Mouse (Mus musculus) heart, adult 2 months (tissue): ENCODE results near the gene Adgrl4. TPM values are rescaled to one million over a fixed set of nuclear protein-coding genes. Genes with fewer than 3 reads are reported as not detected.

Source experiments
- DNase-seq, 2 experiments: peaks; one replicate each; pipeline ENCODE4 v3.0.0; 2021
- H3K27ac ChIP-seq: fragments of 200-600 bp; 2 replicates; pipeline ENCODE4 v1.8.1; 2022
- H3K27me3 ChIP-seq: fragments of 200-500 bp; 2 replicates; pipeline ENCODE4 v1.6.1; 2012; ENCODE audit warnings: mild to moderate bottlenecking, low read length, inconsistent platforms, mixed read lengths; ENCODE audit not compliant: control insufficient read depth, insufficient read depth
- H3K36me3 ChIP-seq: fragments of 200-500 bp; 2 replicates; pipeline ENCODE4 v1.6.1; 2012; ENCODE audit warnings: low read length, inconsistent platforms; ENCODE audit not compliant: control insufficient read depth, insufficient read depth
- H3K4me1 ChIP-seq: fragments of 200-500 bp; 2 replicates; pipeline ENCODE4 v1.6.1; 2011; ENCODE audit warnings: low read length; ENCODE audit not compliant: control insufficient read depth, insufficient read depth
- H3K4me3 ChIP-seq: fragments of 200-600 bp; 2 replicates; pipeline ENCODE4 v1.8.1; 2022
- H3K79me2 ChIP-seq: fragments of 200-500 bp; replicated peaks from 2 replicates; pipeline ENCODE4 v1.6.1; 2012; ENCODE audit warnings: mild to moderate bottlenecking, inconsistent platforms, low read length, moderate library complexity, mixed read lengths; ENCODE audit not compliant: control insufficient read depth, insufficient read depth
- H3K9ac ChIP-seq: fragments of 200-500 bp; 2 replicates; pipeline ENCODE4 v1.6.1; 2012; ENCODE audit warnings: low read depth, mild to moderate bottlenecking, control low read depth, inconsistent platforms, low read length, mixed read lengths
- CTCF ChIP-seq: fragments of 200-600 bp; IDR thresholded peaks from 2 replicates; pipeline ENCODE4 v1.8.1; 2022; ENCODE audit warnings: antibody characterized with exemption, mild to moderate bottlenecking, moderate library complexity
- EP300 ChIP-seq: fragments of 200-500 bp; IDR thresholded peaks from 2 replicates; pipeline ENCODE4 v1.6.1; 2011; ENCODE audit warnings: low read depth, low read length, control low read depth; ENCODE audit not compliant: insufficient read depth
- POLR2A ChIP-seq: fragments of 200-500 bp; IDR thresholded peaks from 2 replicates; pipeline ENCODE4 v1.6.1; 2011; ENCODE audit warnings: mild to moderate bottlenecking, low read depth, low read length, control low read depth; ENCODE audit not compliant: insufficient read depth
- WGBS: fragments of 180-500 bp; shearing (Covaris S2); methylation state at CpG from one replicate; pipeline ENCODE4 v1.1.7; 2018; 5-methylcytosine and 5-hydroxymethylcytosine counted together
- intact Hi-C: fragments of 180-260 bp; cut with DNase I; formaldehyde crosslinking; loops from one replicate; pipeline ENCODE4 v1.15.1; 2025
- polyA plus RNA-seq: library from polyadenylated mRNA; depleted of rRNA; stranded (reverse); fragments of >200 nt; gene quantifications from 2 replicates; pipeline ENCODE4 v1.2.3, GENCODE M21; 2012
- total RNA-seq, 2 experiments: library from RNA; stranded (reverse); gene quantifications; 2 replicates each; pipeline ENCODE4 v1.2.3; 2021

Adgrl4 gene
- total and polyA plus RNA-seq, 3 experiments = 23.9 to 77.3 (median 69.0) TPM

DNA sequence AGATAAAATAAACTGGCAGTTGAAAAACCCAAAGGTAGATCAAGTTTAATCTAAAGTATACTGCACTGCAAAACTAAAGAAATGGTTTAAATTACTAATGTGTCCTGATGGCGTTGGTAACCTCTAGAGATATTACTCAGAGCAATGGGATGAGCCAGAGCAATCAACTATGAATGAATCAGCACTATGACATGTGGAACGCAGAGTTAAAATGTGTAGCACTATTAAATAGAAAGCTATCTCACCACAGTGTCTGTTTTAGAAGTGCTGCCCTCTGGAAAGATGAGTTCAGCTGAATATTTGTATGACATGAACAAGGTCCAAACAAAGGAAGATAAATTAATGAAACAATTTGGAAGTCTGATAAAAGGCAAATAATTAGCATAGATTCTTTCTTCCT is 6.2 kb upstream of the Adgrl4 start:
- no peak for DNase-seq
- no peaks in the 10 kb centered on the region for H3K36me3 ChIP-seq
- WGBS = 65% methylated on average over 2 of the region's 2 CpGs
- no peaks in the 10 kb centered on the region for H3K27me3 ChIP-seq
- no peak overlapping the region for H3K9ac ChIP-seq
- intact Hi-C loops = loop anchor here (10.0 kb wide), 1 partner anchor 267 kb away; no protein-coding TSS in a partner anchor
- H3K27ac ChIP-seq = no peak overlapping the region
- H3K79me2 ChIP-seq = no peaks in the 10 kb centered on the region; the same call in 1 of the 2 replicates
- H3K4me1 ChIP-seq = no peaks in the 10 kb centered on the region
- TF ChIP-seq CTCF = no peak
- TF ChIP-seq POLR2A = no peak
- TF ChIP-seq EP300 = no peak
- H3K4me3 ChIP-seq = no peak overlapping the region

DNA sequence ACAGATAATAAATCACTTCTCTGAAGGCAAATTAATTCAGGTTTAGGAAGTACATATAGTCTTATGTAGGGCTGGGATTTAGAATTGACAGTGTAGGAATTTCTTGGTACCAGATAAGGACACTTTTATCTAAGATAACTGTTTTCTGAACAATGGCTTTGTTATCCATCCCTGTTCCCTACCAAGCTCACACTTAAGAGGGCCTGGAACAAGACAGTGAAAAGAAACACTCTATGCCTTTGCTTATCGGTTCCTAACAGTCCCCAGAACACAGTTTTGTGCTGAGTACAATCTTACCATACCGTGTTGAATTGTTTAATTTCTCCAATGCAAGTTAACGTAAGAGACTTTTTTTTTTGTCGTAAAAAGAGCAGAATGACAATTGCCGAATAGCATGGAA is 677 bp downstream of the Adgrl4 start:
- TF ChIP-seq POLR2A = no peak
- TF ChIP-seq EP300 = no peak
- no peak for TF ChIP-seq CTCF
- Histone ChIP-seq H3K4me1 (no peaks in the 10 kb centered on the region; the same call in 1 of the 2 replicates), H3K4me3 (peak overlapping the region; percentile 54), H3K9ac (peak overlapping the region; percentile 83; the same call in 1 of the 2 replicates), H3K79me2 (no peaks in the 10 kb centered on the region; the same call in 1 of the 2 replicates), H3K27me3 (no peaks in the 10 kb centered on the region), H3K36me3 (peaks cover 4% of the 10 kb centered on the region), H3K27ac (peak overlapping the region; percentile 92)
- intact Hi-C loops = loop anchor here (2.0 to 10.0 kb wide), 5 partner anchors 14 to 274 kb away; no protein-coding TSS in a partner anchor
- no peak for DNase-seq
- 45% methylated on average over 5 of the region's 5 CpGs for WGBS

DNA sequence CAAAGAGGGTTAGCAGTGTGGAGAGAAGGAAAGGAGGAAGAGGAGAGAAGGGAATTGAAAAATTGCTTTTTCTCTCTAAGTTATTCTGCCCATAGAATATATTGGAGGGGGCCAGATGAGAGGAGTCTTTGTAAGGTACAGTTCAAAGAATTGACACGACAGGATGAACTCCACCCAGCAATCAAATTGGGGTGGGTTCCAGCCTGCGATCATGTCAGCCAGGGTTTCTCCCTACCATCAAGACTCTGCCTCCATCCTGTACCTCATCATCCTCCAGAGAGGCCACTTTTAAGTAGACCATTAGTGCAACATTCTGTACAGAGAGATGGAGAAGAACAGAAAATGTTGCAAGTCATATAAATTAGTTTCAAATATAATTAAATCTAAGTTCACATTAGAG is 2.3 kb downstream of the Adgrl4 start:
- 41% methylated on average over 2 of the region's 2 CpGs for WGBS
- DNase-seq = peak in 1 of 2 experiments; percentile 32
- H3K79me2 ChIP-seq = no peaks in the 10 kb centered on the region; the same call in 1 of the 2 replicates
- H3K9ac ChIP-seq = no peak overlapping the region; the same call in 1 of the 2 replicates
- peaks cover 13% of the 10 kb centered on the region for H3K36me3 ChIP-seq
- 0 out of 2 replicates have a peak, but pooled peaks have one; percentile 14 for TF ChIP-seq POLR2A
- no peak for TF ChIP-seq CTCF
- no peak for TF ChIP-seq EP300
- no peaks in the 10 kb centered on the region for H3K27me3 ChIP-seq
- peak overlapping the region; percentile 92 for H3K27ac ChIP-seq
- H3K4me3 ChIP-seq = peak overlapping the region; percentile 54
- H3K4me1 ChIP-seq = peaks cover 3% of the 10 kb centered on the region
- intact Hi-C loops = loop anchor here (2.0 to 10.0 kb wide), 6 partner anchors 15 to 275 kb away; no protein-coding TSS in a partner anchor

DNA sequence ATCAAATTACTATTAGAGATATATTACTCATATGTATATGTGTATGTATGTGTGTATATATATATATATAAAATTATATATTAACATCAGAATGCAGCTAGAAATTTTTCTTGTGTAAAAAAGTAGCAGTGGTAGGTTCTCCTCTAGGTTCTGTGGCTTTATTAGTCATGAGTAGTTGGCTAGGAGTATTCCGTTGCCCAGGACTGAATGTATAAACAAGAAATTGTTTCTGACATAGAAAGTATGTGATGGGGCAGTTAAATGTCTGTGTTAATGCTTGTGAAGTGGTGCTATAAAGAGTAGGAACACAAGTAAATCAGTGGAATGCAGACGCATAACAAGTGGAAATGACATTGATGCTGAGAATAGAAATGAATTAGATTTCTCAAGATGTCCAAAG is 4.3 kb downstream of the Adgrl4 start:
- 57% methylated on average over 2 of the region's 2 CpGs for WGBS
- peak overlapping the region; percentile 54 for H3K27ac ChIP-seq
- TF ChIP-seq POLR2A (no peak), CTCF (no peak), EP300 (no peak)
- no peaks in the 10 kb centered on the region for H3K79me2 ChIP-seq
- DNase-seq = no peak
- H3K4me3 ChIP-seq = peak overlapping the region; percentile 19; the same call in 1 of the 2 replicates
- peaks cover 20% of the 10 kb centered on the region for H3K36me3 ChIP-seq
- H3K4me1 ChIP-seq = peaks cover 3% of the 10 kb centered on the region
- intact Hi-C loops = loop anchor here (5.0 kb wide), 1 partner anchor 45 kb away; no protein-coding TSS in a partner anchor
- no peaks in the 10 kb centered on the region for H3K27me3 ChIP-seq
- no peak overlapping the region; the same call in 1 of the 2 replicates for H3K9ac ChIP-seq

DNA sequence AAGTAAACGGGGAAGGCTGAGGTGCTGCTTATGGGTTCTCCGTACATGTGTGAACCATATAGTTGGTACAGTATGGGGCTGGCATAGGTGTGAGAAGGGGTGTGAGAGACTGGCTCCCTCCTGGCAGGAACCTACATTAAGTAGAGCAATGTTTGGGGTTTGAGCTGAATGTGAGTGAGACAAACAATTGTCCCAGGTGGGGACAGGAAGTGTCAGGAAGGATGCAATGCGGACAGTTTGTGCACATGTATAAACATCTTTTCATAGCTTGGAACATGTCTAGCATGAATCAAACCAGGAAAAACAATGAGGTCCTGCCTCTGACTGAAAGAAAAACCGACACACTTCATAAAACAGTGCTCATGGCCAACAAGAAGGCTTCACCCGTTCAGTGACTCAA is 5.8 kb downstream of the Adgrl4 start:
- WGBS = 50% methylated on average over 5 of the region's 5 CpGs
- no peak overlapping the region; the same call in 1 of the 2 replicates for H3K4me3 ChIP-seq
- H3K36me3 ChIP-seq = peaks cover 25% of the 10 kb centered on the region
- H3K27me3 ChIP-seq = no peaks in the 10 kb centered on the region
- peaks cover 5% of the 10 kb centered on the region for H3K4me1 ChIP-seq
- H3K27ac ChIP-seq = peak overlapping the region; percentile 54
- intact Hi-C loops = loop anchor here (5.0 kb wide), 1 partner anchor 44 kb away; no protein-coding TSS in a partner anchor
- no peak overlapping the region for H3K9ac ChIP-seq
- DNase-seq = peak; percentile 19 to 32
- no peaks in the 10 kb centered on the region; the same call in 1 of the 2 replicates for H3K79me2 ChIP-seq
- no peak for TF ChIP-seq CTCF
- peak; percentile 20; the same call in 1 of the 2 replicates for TF ChIP-seq POLR2A
- 0 out of 2 replicates have a peak, but pooled peaks have one; percentile 29 for TF ChIP-seq EP300

DNA sequence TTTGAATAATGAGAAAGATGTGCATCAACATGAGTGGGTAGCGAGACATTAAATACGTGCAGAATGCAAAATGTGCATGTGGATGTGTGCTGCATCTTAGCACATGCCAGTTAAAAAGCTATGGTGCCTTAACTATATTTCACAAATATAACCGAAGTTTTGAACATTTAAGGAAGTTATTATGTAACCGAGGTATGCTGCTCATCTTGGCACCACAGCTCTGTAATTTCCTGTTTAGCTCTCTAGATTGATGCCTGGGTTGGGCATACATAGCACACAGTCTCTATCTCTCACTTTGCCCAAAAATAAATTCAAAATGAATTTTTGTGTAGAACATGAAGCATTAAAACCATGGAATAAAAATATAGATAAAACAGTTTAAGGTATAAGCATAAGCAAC is 6.6 kb downstream of the Adgrl4 start:
- Histone ChIP-seq H3K36me3 (peaks cover 27% of the 10 kb centered on the region), H3K27ac (peak overlapping the region; percentile 47), H3K79me2 (no peaks in the 10 kb centered on the region; the same call in 1 of the 2 replicates), H3K9ac (no peak overlapping the region), H3K27me3 (no peaks in the 10 kb centered on the region), H3K4me3 (no peak overlapping the region), H3K4me1 (peaks cover 5% of the 10 kb centered on the region)
- intact Hi-C loops = loop anchor here (5.0 kb wide), 1 partner anchor 43 kb away; no protein-coding TSS in a partner anchor
- TF ChIP-seq EP300 (no peak), CTCF (no peak), POLR2A (no peak)
- no peak for DNase-seq
- WGBS = 66% methylated on average over 4 of the region's 4 CpGs
